Mouse (Mus musculus) liver, adult 10 weeks (tissue): ENCODE measurements around the gene Zfp551. TPM values are rescaled to one million over a fixed set of nuclear protein-coding genes. Genes with fewer than 3 reads are reported as not detected.

Source experiments
- polyA plus RNA-seq: library from polyadenylated mRNA; stranded (reverse); fragments of 350-450 nt; fragmentation: Illumina TruSeq; extraction: RNeasy Lipid Tissue Mini Kit (QIAGEN cat#74804); gene quantifications from one replicate; pipeline ENCODE4 v1.2.3, GENCODE M21; 2014; ENCODE audit warnings: low read depth, low replicate concordance

Gene Zfp551
- polyA plus RNA-seq: 1.7 TPM

GRCm38 (mm10) chr7:12422245-12422849 is at the start of gene Zfp551:
Gene Zfp551, minus strand, starts transcription at chr7:12422751.

GRCm38 (mm10) chr7:12369173-12369572 is 53.4 kb downstream of the Zfp551 start, which contains the start of gene Vmn1r84:
Gene Vmn1r84, minus strand, starts transcription at chr7:12369273.

Other genes with a start within 250 kb of the Zfp551 start
- not detected for gene Vmn1r80, start 233.5 kb downstream of the Zfp551 start, polyA plus RNA-seq
- gene Vmn1r81, start 154.5 kb downstream of the Zfp551 start, polyA plus RNA-seq: not detected
- gene Vmn1r82, start 122.3 kb downstream of the Zfp551 start, polyA plus RNA-seq: not detected
- gene Vmn1r83, start 93.3 kb downstream of the Zfp551 start, polyA plus RNA-seq: not detected
- gene Vmn1r84, start 53.5 kb downstream of the Zfp551 start, polyA plus RNA-seq: not detected
- gene Zfp606, start 55.5 kb upstream of the Zfp551 start, polyA plus RNA-seq: 11.2 TPM
- not detected for gene 2900092C05Rik, start 89.8 kb upstream of the Zfp551 start, polyA plus RNA-seq
- not detected for gene Vmn2r53, start 186.0 kb upstream of the Zfp551 start, polyA plus RNA-seq
- gene Vmn2r54, start 217.6 kb upstream of the Zfp551 start, polyA plus RNA-seq: not detected